Mouse (Mus musculus): ENCODE data around the gene Scg5. TPM values are rescaled to one million over a fixed set of nuclear protein-coding genes. Genes with fewer than 3 reads are reported as not detected.

The Scg5 gene
- polyA plus RNA-seq, 1 experiment, result 0.05 TPM

GRCm38 (mm10) chr2:113800846-113801245, 28.1 kb downstream of the Scg5 start:
- Histone ChIP-seq H3K36me3 (ENCODE audit: control insufficient read depth, insufficient read depth) (no peaks in the 10 kb centered on the region), H3K79me3 (ENCODE audit: low read depth) (no peaks in the 10 kb centered on the region)
- no peak for TF ChIP-seq MAX (IDR thresholded peaks at IDR 0.05)
- no peak for TF ChIP-seq MYOD1 (IDR thresholded peaks at IDR 0.05; ENCODE audit: control insufficient read depth, insufficient read length, low read depth)
- TF ChIP-seq USF1 (IDR thresholded peaks at IDR 0.05; ENCODE audit: low read depth), result no peak
- no peak for TF ChIP-seq CEBPB (IDR thresholded peaks at IDR 0.05; ENCODE audit: low read depth)
- TF ChIP-seq CTCF (IDR thresholded peaks at IDR 0.05; ENCODE audit: control insufficient read depth, insufficient read depth, insufficient read length), result no peak
- no peak for TF ChIP-seq FOSL1 (IDR thresholded peaks at IDR 0.05; ENCODE audit: insufficient read depth, low read length, poor library complexity, severe bottlenecking)
- TF ChIP-seq MYOG (IDR thresholded peaks at IDR 0.05; ENCODE audit: control insufficient read depth, extremely low read depth, insufficient read length), result no peak

GRCm38 (mm10) chr2:113798605-113799004, 30.3 kb downstream of the Scg5 start:
- H3K79me3 ChIP-seq (ENCODE audit: low read depth), result no peaks in the 10 kb centered on the region
- no peaks in the 10 kb centered on the region for H3K27me3 ChIP-seq (ENCODE audit: control insufficient read depth, insufficient read depth, insufficient read length)
- no peak overlapping the region for H3K4me3 ChIP-seq (ENCODE audit: insufficient read depth, poor library complexity, severe bottlenecking)
- no peaks in the 10 kb centered on the region for H3K79me2 ChIP-seq (ENCODE audit: control insufficient read depth, insufficient read depth)
- H3K36me3 ChIP-seq (ENCODE audit: control insufficient read depth, insufficient read depth), result no peaks in the 10 kb centered on the region
- H3ac ChIP-seq (ENCODE audit: control insufficient read depth, insufficient read length, low read depth), result no peak overlapping the region
- TF ChIP-seq MAX (IDR thresholded peaks at IDR 0.05), result no peak
- TF ChIP-seq CEBPB (IDR thresholded peaks at IDR 0.05; ENCODE audit: low read depth), result no peak

More at GRCm38 (mm10) chr2:113800846-113801245, 28.1 kb downstream of the Scg5 start:
- no peaks in the 10 kb centered on the region for H3K79me2 ChIP-seq (ENCODE audit: control insufficient read depth, insufficient read depth)
- H3ac ChIP-seq (ENCODE audit: control insufficient read depth, insufficient read length, low read depth), result no peak overlapping the region
- H3K4me3 ChIP-seq (ENCODE audit: insufficient read depth, poor library complexity, severe bottlenecking), result no peak overlapping the region
- no peaks in the 10 kb centered on the region for H3K27me3 ChIP-seq (ENCODE audit: control insufficient read depth, insufficient read depth, insufficient read length)

- no peak for TF ChIP-seq MAX (IDR thresholded peaks at IDR 0.05)
- TF ChIP-seq FOSL1 (IDR thresholded peaks at IDR 0.05; ENCODE audit: insufficient read depth, low read length, poor library complexity, severe bottlenecking), result no peak
- TF ChIP-seq MYOG (IDR thresholded peaks at IDR 0.05; ENCODE audit: control insufficient read depth, extremely low read depth, insufficient read length), result no peak
- no peak for TF ChIP-seq CEBPB (IDR thresholded peaks at IDR 0.05; ENCODE audit: low read depth)
- no peak for TF ChIP-seq USF1 (IDR thresholded peaks at IDR 0.05; ENCODE audit: low read depth)
- no peak for TF ChIP-seq CTCF (IDR thresholded peaks at IDR 0.05; ENCODE audit: control insufficient read depth, insufficient read depth, insufficient read length)
- no peak for TF ChIP-seq MYOD1 (IDR thresholded peaks at IDR 0.05; ENCODE audit: control insufficient read depth, insufficient read length, low read depth)
- Histone ChIP-seq H3K4me3 (ENCODE audit: insufficient read depth, poor library complexity, severe bottlenecking) (no peak overlapping the region), H3K27me3 (ENCODE audit: control insufficient read depth, insufficient read depth, insufficient read length) (no peaks in the 10 kb centered on the region), H3K79me3 (ENCODE audit: low read depth) (no peaks in the 10 kb centered on the region), H3K36me3 (ENCODE audit: control insufficient read depth, insufficient read depth) (no peaks in the 10 kb centered on the region), H3K79me2 (ENCODE audit: control insufficient read depth, insufficient read depth) (no peaks in the 10 kb centered on the region), H3ac (ENCODE audit: control insufficient read depth, insufficient read length, low read depth) (no peak overlapping the region)
Measured at GRCm38 (mm10) chr2:113795186-113795585, 33.7 kb downstream of the Scg5 start.

GRCm38 (mm10) chr2:113793521-113793920, 35.4 kb downstream of the Scg5 start:
- no peak overlapping the region for H3K4me3 ChIP-seq (ENCODE audit: insufficient read depth, poor library complexity, severe bottlenecking)
- H3K36me3 ChIP-seq (ENCODE audit: control insufficient read depth, insufficient read depth), result no peaks in the 10 kb centered on the region
- H3K27me3 ChIP-seq (ENCODE audit: control insufficient read depth, insufficient read depth, insufficient read length), result no peaks in the 10 kb centered on the region
- no peaks in the 10 kb centered on the region for H3K79me2 ChIP-seq (ENCODE audit: control insufficient read depth, insufficient read depth)
- no peak overlapping the region for H3ac ChIP-seq (ENCODE audit: control insufficient read depth, insufficient read length, low read depth)
- no peaks in the 10 kb centered on the region for H3K79me3 ChIP-seq (ENCODE audit: low read depth)
- no peak for TF ChIP-seq USF1 (IDR thresholded peaks at IDR 0.05; ENCODE audit: low read depth)
- TF ChIP-seq MAX (IDR thresholded peaks at IDR 0.05), result no peak
- TF ChIP-seq CEBPB (IDR thresholded peaks at IDR 0.05; ENCODE audit: low read depth), result no peak
- TF ChIP-seq CTCF (IDR thresholded peaks at IDR 0.05; ENCODE audit: control insufficient read depth, insufficient read depth, insufficient read length), result no peak
- no peak for TF ChIP-seq FOSL1 (IDR thresholded peaks at IDR 0.05; ENCODE audit: insufficient read depth, low read length, poor library complexity, severe bottlenecking)
- TF ChIP-seq MYOG (IDR thresholded peaks at IDR 0.05; ENCODE audit: control insufficient read depth, extremely low read depth, insufficient read length), result no peak
- no peak for TF ChIP-seq MYOD1 (IDR thresholded peaks at IDR 0.05; ENCODE audit: control insufficient read depth, insufficient read length, low read depth)

- Histone ChIP-seq H3K79me2 (ENCODE audit: control insufficient read depth, insufficient read depth) (no peaks in the 10 kb centered on the region), H3K27me3 (ENCODE audit: control insufficient read depth, insufficient read depth, insufficient read length) (no peaks in the 10 kb centered on the region), H3K36me3 (ENCODE audit: control insufficient read depth, insufficient read depth) (no peaks in the 10 kb centered on the region), H3K79me3 (ENCODE audit: low read depth) (no peaks in the 10 kb centered on the region), H3ac (ENCODE audit: control insufficient read depth, insufficient read length, low read depth) (no peak overlapping the region), H3K4me3 (ENCODE audit: insufficient read depth, poor library complexity, severe bottlenecking) (no peak overlapping the region)
- TF ChIP-seq CEBPB (IDR thresholded peaks at IDR 0.05; ENCODE audit: low read depth) (no peak), MYOG (IDR thresholded peaks at IDR 0.05; ENCODE audit: control insufficient read depth, extremely low read depth, insufficient read length) (no peak), MAX (IDR thresholded peaks at IDR 0.05) (no peak), USF1 (IDR thresholded peaks at IDR 0.05; ENCODE audit: low read depth) (no peak), CTCF (IDR thresholded peaks at IDR 0.05; ENCODE audit: control insufficient read depth, insufficient read depth, insufficient read length) (no peak), MYOD1 (IDR thresholded peaks at IDR 0.05; ENCODE audit: control insufficient read depth, insufficient read length, low read depth) (no peak), FOSL1 (IDR thresholded peaks at IDR 0.05; ENCODE audit: insufficient read depth, low read length, poor library complexity, severe bottlenecking) (no peak)
Measured at GRCm38 (mm10) chr2:113788821-113789387, 40.0 kb downstream of the Scg5 start.

GRCm38 (mm10) chr2:113787882-113788281, 41.0 kb downstream of the Scg5 start:
- Histone ChIP-seq H3K27me3 (ENCODE audit: control insufficient read depth, insufficient read depth, insufficient read length) (no peaks in the 10 kb centered on the region), H3K79me2 (ENCODE audit: control insufficient read depth, insufficient read depth) (no peaks in the 10 kb centered on the region), H3ac (ENCODE audit: control insufficient read depth, insufficient read length, low read depth) (no peak overlapping the region), H3K79me3 (ENCODE audit: low read depth) (no peaks in the 10 kb centered on the region), H3K4me3 (ENCODE audit: insufficient read depth, poor library complexity, severe bottlenecking) (no peak overlapping the region), H3K36me3 (ENCODE audit: control insufficient read depth, insufficient read depth) (no peaks in the 10 kb centered on the region)
- TF ChIP-seq CEBPB (IDR thresholded peaks at IDR 0.05; ENCODE audit: low read depth) (no peak), MAX (IDR thresholded peaks at IDR 0.05) (no peak)
